Mouse (Mus musculus): ENCODE results near the gene Ptch2. TPM values are rescaled to one million over a fixed set of nuclear protein-coding genes. Genes with fewer than 3 reads are reported as not detected.

Ptch2 gene
- polyA plus RNA-seq, 1 experiment, result 5.0 TPM

GRCm38 (mm10) chr4:117104672-117105071 lies 8.8 kb downstream of the Ptch2 start:
- H3K27ac ChIP-seq (ENCODE audit: insufficient read depth, low read depth, low read length), result no peak overlapping the region
- WGBS, result 65% methylated on average over 10 of the region's 10 CpGs
- no peaks in the 10 kb centered on the region for H3K27me3 ChIP-seq (replicated peaks; ENCODE audit: control insufficient read depth, insufficient read depth, low read length)
- H3K4me3 ChIP-seq (ENCODE audit: insufficient read depth, low read depth, low read length), result no peak overlapping the region
- TF ChIP-seq POLR2A (IDR thresholded peaks at IDR 0.05; ENCODE audit: low read depth, low read length), result no peak
- no peak for TF ChIP-seq CTCF (conservative IDR thresholded peaks at IDR 0.05; ENCODE audit: insufficient read depth, insufficient read length, low read depth, low read length)
- no peaks in the 10 kb centered on the region for H3K36me3 ChIP-seq (ENCODE audit: control insufficient read depth, insufficient read depth, low read length)
- DNase-seq, result no peak
- H3K4me1 ChIP-seq (ENCODE audit: control insufficient read depth, insufficient read depth, low read length), result no peaks in the 10 kb centered on the region

- WGBS, result 37% methylated on average over 10 of the region's 10 CpGs
- no peak overlapping the region for H3K27ac ChIP-seq (ENCODE audit: insufficient read depth, low read depth, low read length)
- H3K36me3 ChIP-seq (ENCODE audit: control insufficient read depth, insufficient read depth, low read length), result no peaks in the 10 kb centered on the region
- H3K4me1 ChIP-seq (ENCODE audit: control insufficient read depth, insufficient read depth, low read length), result no peaks in the 10 kb centered on the region
- H3K27me3 ChIP-seq (replicated peaks; ENCODE audit: control insufficient read depth, insufficient read depth, low read length), result no peaks in the 10 kb centered on the region
- TF ChIP-seq CTCF (conservative IDR thresholded peaks at IDR 0.05; ENCODE audit: insufficient read depth, insufficient read length, low read depth, low read length) (no peak), POLR2A (IDR thresholded peaks at IDR 0.05; ENCODE audit: low read depth, low read length) (no peak)
- DNase-seq, result peak; percentile 50
- no peak overlapping the region for H3K4me3 ChIP-seq (ENCODE audit: insufficient read depth, low read depth, low read length)
Measured at GRCm38 (mm10) chr4:117105127-117105526, 9.3 kb downstream of the Ptch2 start.

GRCm38 (mm10) chr4:117107813-117108523 lies 12.1 kb downstream of the Ptch2 start:
- WGBS, result 94% methylated on average over 18 of the region's 18 CpGs
- Histone ChIP-seq H3K4me1 (ENCODE audit: control insufficient read depth, insufficient read depth, low read length) (no peaks in the 10 kb centered on the region), H3K27me3 (replicated peaks; ENCODE audit: control insufficient read depth, insufficient read depth, low read length) (no peaks in the 10 kb centered on the region), H3K27ac (ENCODE audit: insufficient read depth, low read depth, low read length) (no peak overlapping the region), H3K36me3 (ENCODE audit: control insufficient read depth, insufficient read depth, low read length) (no peaks in the 10 kb centered on the region), H3K4me3 (ENCODE audit: insufficient read depth, low read depth, low read length) (no peak overlapping the region)
- TF ChIP-seq CTCF (conservative IDR thresholded peaks at IDR 0.05; ENCODE audit: insufficient read depth, insufficient read length, low read depth, low read length) (no peak), POLR2A (IDR thresholded peaks at IDR 0.05; ENCODE audit: low read depth, low read length) (no peak)
- DNase-seq, result no peak

GRCm38 (mm10) chr4:117108524-117108849 lies 12.6 kb downstream of the Ptch2 start:
- TF ChIP-seq CTCF (conservative IDR thresholded peaks at IDR 0.05; ENCODE audit: insufficient read depth, insufficient read length, low read depth, low read length) (no peak), POLR2A (IDR thresholded peaks at IDR 0.05; ENCODE audit: low read depth, low read length) (no peak)
- H3K4me1 ChIP-seq (ENCODE audit: control insufficient read depth, insufficient read depth, low read length), result no peaks in the 10 kb centered on the region
- H3K27me3 ChIP-seq (replicated peaks; ENCODE audit: control insufficient read depth, insufficient read depth, low read length), result no peaks in the 10 kb centered on the region
- H3K36me3 ChIP-seq (ENCODE audit: control insufficient read depth, insufficient read depth, low read length), result no peaks in the 10 kb centered on the region
- DNase-seq, result no peak
- H3K27ac ChIP-seq (ENCODE audit: insufficient read depth, low read depth, low read length), result no peak overlapping the region
- no peak overlapping the region for H3K4me3 ChIP-seq (ENCODE audit: insufficient read depth, low read depth, low read length)
- WGBS, result 98% methylated on average over 6 of the region's 6 CpGs

GRCm38 (mm10) chr4:117109330-117109729 lies 13.5 kb downstream of the Ptch2 start:
- 96% methylated on average over 25 of the region's 25 CpGs for WGBS
- H3K27ac ChIP-seq (ENCODE audit: insufficient read depth, low read depth, low read length), result no peak overlapping the region
- H3K4me1 ChIP-seq (ENCODE audit: control insufficient read depth, insufficient read depth, low read length), result no peaks in the 10 kb centered on the region
- H3K27me3 ChIP-seq (replicated peaks; ENCODE audit: control insufficient read depth, insufficient read depth, low read length), result no peaks in the 10 kb centered on the region
- H3K4me3 ChIP-seq (ENCODE audit: insufficient read depth, low read depth, low read length), result no peak overlapping the region
- no peaks in the 10 kb centered on the region for H3K36me3 ChIP-seq (ENCODE audit: control insufficient read depth, insufficient read depth, low read length)
- no peak for TF ChIP-seq CTCF (conservative IDR thresholded peaks at IDR 0.05; ENCODE audit: insufficient read depth, insufficient read length, low read depth, low read length)
- no peak for TF ChIP-seq POLR2A (IDR thresholded peaks at IDR 0.05; ENCODE audit: low read depth, low read length)
- DNase-seq, result no peak

GRCm38 (mm10) chr4:117110249-117110648 lies 14.4 kb downstream of the Ptch2 start:
- WGBS, result 88% methylated on average over 13 of the region's 13 CpGs
- H3K27me3 ChIP-seq (replicated peaks; ENCODE audit: control insufficient read depth, insufficient read depth, low read length), result no peaks in the 10 kb centered on the region
- TF ChIP-seq POLR2A (IDR thresholded peaks at IDR 0.05; ENCODE audit: low read depth, low read length), result no peak
- no peak for TF ChIP-seq CTCF (conservative IDR thresholded peaks at IDR 0.05; ENCODE audit: insufficient read depth, insufficient read length, low read depth, low read length)
- H3K36me3 ChIP-seq (ENCODE audit: control insufficient read depth, insufficient read depth, low read length), result no peaks in the 10 kb centered on the region
- H3K4me1 ChIP-seq (ENCODE audit: control insufficient read depth, insufficient read depth, low read length), result no peaks in the 10 kb centered on the region
- no peak overlapping the region for H3K4me3 ChIP-seq (ENCODE audit: insufficient read depth, low read depth, low read length)
- no peak overlapping the region for H3K27ac ChIP-seq (ENCODE audit: insufficient read depth, low read depth, low read length)
- no peak for DNase-seq

- WGBS, result 89% methylated on average over 11 of the region's 11 CpGs
- no peak overlapping the region for H3K27ac ChIP-seq (ENCODE audit: insufficient read depth, low read depth, low read length)
- no peak for DNase-seq
- no peak for TF ChIP-seq CTCF (conservative IDR thresholded peaks at IDR 0.05; ENCODE audit: insufficient read depth, insufficient read length, low read depth, low read length)
- no peaks in the 10 kb centered on the region for H3K4me1 ChIP-seq (ENCODE audit: control insufficient read depth, insufficient read depth, low read length)
- H3K27me3 ChIP-seq (replicated peaks; ENCODE audit: control insufficient read depth, insufficient read depth, low read length), result no peaks in the 10 kb centered on the region
- H3K4me3 ChIP-seq (ENCODE audit: insufficient read depth, low read depth, low read length), result no peak overlapping the region
- H3K36me3 ChIP-seq (ENCODE audit: control insufficient read depth, insufficient read depth, low read length), result no peaks in the 10 kb centered on the region
Measured at GRCm38 (mm10) chr4:117110985-117111384, 15.1 kb downstream of the Ptch2 start.

Data from kidney, adult 2 months (tissue).